Mouse (Mus musculus) brain, embryonic 14.5 days (tissue): ENCODE results near the gene Avl9.

Experiments used
- CTCF ChIP-seq: fragments of 200-500 bp; IDR thresholded peaks from 2 replicates; pipeline ENCODE4 v1.5.1; 2012; ENCODE audit warnings: inconsistent platforms, mild to moderate bottlenecking, moderate library complexity, borderline replicate concordance; ENCODE audit not compliant: insufficient read depth, insufficient read length; ENCODE audit errors: extremely low read depth
- POLR2A ChIP-seq: fragments of 200-500 bp; IDR thresholded peaks from 2 replicates; pipeline ENCODE4 v1.6.1; 2012; ENCODE audit warnings: mild to moderate bottlenecking, inconsistent platforms, borderline replicate concordance; ENCODE audit not compliant: poor library complexity, insufficient read depth, insufficient read length, severe bottlenecking; ENCODE audit errors: extremely low read depth

DNA sequence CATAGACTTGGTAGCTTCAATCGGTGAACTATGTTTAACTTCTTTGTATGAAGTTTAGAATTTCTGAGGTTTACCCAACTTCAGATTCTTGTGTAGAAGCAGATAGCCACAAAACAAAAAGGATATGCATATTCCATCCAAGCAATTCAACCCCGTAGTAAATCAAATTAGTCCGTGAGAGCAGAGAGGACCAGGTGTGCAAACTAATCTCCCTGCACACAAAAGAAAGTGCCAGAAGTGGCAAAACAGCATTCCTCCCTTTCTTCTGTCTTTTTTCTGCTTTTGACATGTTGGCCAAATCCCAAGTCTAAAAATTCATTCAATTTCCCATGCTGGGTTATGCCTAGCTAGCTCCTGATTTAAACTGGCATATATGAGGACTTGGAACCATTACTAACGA, 22.3 kb upstream of the Avl9 start:
- TF ChIP-seq CTCF, result no peak
- TF ChIP-seq POLR2A, result no peak
